Mouse (Mus musculus): ENCODE data around the gene Traf3ip3.

Gene Traf3ip3

GRCm38 (mm10) chr1:193159613-193160012 is 41.9 kb downstream of the Traf3ip3 start:
- DNase-seq (ENCODE audit: low spot score) = no peak

- no peak for DNase-seq (ENCODE audit: low spot score)
These were observed 42.3 kb downstream of the Traf3ip3 start for GRCm38 (mm10) chr1:193159163-193159562.

- no peak for DNase-seq (ENCODE audit: low spot score)
These were observed 44.4 kb downstream of the Traf3ip3 start for GRCm38 (mm10) chr1:193157111-193157492.

GRCm38 (mm10) chr1:193156316-193157110 is 45.0 kb downstream of the Traf3ip3 start:
- peak; percentile 74 for DNase-seq (ENCODE audit: low spot score)

GRCm38 (mm10) chr1:193153561-193153960 is 47.9 kb downstream of the Traf3ip3 start:
- DNase-seq (ENCODE audit: low spot score) = no peak

GRCm38 (mm10) chr1:193152872-193153271 is 48.6 kb downstream of the Traf3ip3 start, which contains the start of gene Irf6:
Gene Irf6, plus strand, starts transcription at chr1:193153111.
- DNase-seq (ENCODE audit: low spot score) = peak; percentile 90

GRCm38 (mm10) chr1:193151134-193151533 is 50.4 kb downstream of the Traf3ip3 start:
- DNase-seq (ENCODE audit: low spot score) = no peak

GRCm38 (mm10) chr1:193149231-193149630 is 52.3 kb downstream of the Traf3ip3 start:
- DNase-seq (ENCODE audit: low spot score) = no peak

GRCm38 (mm10) chr1:193146416-193146815 is 55.1 kb downstream of the Traf3ip3 start:
- DNase-seq (ENCODE audit: low spot score) = no peak

GRCm38 (mm10) chr1:193145101-193145500 is 56.4 kb downstream of the Traf3ip3 start:
- no peak for DNase-seq (ENCODE audit: low spot score)

GRCm38 (mm10) chr1:193144516-193144915 is 57.0 kb downstream of the Traf3ip3 start:
- DNase-seq (ENCODE audit: low spot score) = no peak

GRCm38 (mm10) chr1:193142517-193143062 is 58.9 kb downstream of the Traf3ip3 start:
- no peak for DNase-seq (ENCODE audit: low spot score)

- DNase-seq (ENCODE audit: low spot score) = no peak
These were observed 60.4 kb downstream of the Traf3ip3 start for GRCm38 (mm10) chr1:193141118-193141517.

GRCm38 (mm10) chr1:193138669-193139068 is 62.8 kb downstream of the Traf3ip3 start:
- DNase-seq (ENCODE audit: low spot score) = no peak

- no peak for DNase-seq (ENCODE audit: low spot score)
These were observed 63.4 kb downstream of the Traf3ip3 start for GRCm38 (mm10) chr1:193138087-193138486.

- DNase-seq (ENCODE audit: low spot score) = no peak
These were observed 67.8 kb downstream of the Traf3ip3 start for GRCm38 (mm10) chr1:193133726-193134125.

GRCm38 (mm10) chr1:193132385-193132784 is 69.1 kb downstream of the Traf3ip3 start:
- no peak for DNase-seq (ENCODE audit: low spot score)

- peak; percentile 83 for DNase-seq (ENCODE audit: low spot score)
These were observed 70.1 kb downstream of the Traf3ip3 start for GRCm38 (mm10) chr1:193131311-193131948.

GRCm38 (mm10) chr1:193130839-193131238 is 70.7 kb downstream of the Traf3ip3 start:
- peak; percentile 75 for DNase-seq (ENCODE audit: low spot score)

GRCm38 (mm10) chr1:193130456-193130825 is 71.1 kb downstream of the Traf3ip3 start:
- DNase-seq (ENCODE audit: low spot score) = peak; percentile 45

- DNase-seq (ENCODE audit: low spot score) = peak; percentile 95
These were observed 71.6 kb downstream of the Traf3ip3 start, which contains the start of gene Diexf for GRCm38 (mm10) chr1:193129786-193130455. Gene Diexf, minus strand, starts transcription at chr1:193130272.

- DNase-seq (ENCODE audit: low spot score) = no peak
These were observed 72.2 kb downstream of the Traf3ip3 start for GRCm38 (mm10) chr1:193129321-193129720.
